Mouse (Mus musculus): ENCODE data around the gene Orc5. TPM values are rescaled to one million over a fixed set of nuclear protein-coding genes. Genes with fewer than 3 reads are reported as not detected.

Gene Orc5
- polyA plus RNA-seq, 1 experiment, result 0.83 TPM

DNA sequence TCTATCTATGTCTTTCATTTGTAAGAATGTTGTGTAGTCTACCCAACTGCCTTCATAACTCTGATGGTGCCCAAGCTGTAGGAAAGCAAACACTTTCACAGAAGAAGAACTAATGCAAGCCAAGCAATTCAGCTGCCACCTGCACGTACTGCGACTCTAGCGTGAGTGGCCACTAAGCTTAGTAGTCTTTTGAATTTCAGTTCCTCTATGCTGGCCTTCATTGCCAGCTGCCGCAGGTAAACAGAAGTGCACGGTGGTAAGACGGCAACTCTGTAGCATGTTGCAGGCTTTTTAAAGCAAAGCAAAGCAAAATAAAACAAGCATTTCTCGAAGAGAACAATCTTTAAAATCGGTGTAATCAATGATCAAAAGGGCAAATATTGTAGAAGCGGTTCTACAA, 97.8 kb downstream of the Orc5 start:
- no peaks in the 10 kb centered on the region for H3K9me3 ChIP-seq
- no peak overlapping the region for H3K4me3 ChIP-seq (replicated peaks)
- peaks cover 2% of the 10 kb centered on the region for H3K27me3 ChIP-seq (replicated peaks)
- no peaks in the 10 kb centered on the region for H3K4me1 ChIP-seq
- no peak for TF ChIP-seq FLI1 (IDR thresholded peaks at IDR 0.05; ENCODE audit: low read length)
- no peaks in the 10 kb centered on the region for H3K36me3 ChIP-seq (replicated peaks; ENCODE audit: low read length)

DNA sequence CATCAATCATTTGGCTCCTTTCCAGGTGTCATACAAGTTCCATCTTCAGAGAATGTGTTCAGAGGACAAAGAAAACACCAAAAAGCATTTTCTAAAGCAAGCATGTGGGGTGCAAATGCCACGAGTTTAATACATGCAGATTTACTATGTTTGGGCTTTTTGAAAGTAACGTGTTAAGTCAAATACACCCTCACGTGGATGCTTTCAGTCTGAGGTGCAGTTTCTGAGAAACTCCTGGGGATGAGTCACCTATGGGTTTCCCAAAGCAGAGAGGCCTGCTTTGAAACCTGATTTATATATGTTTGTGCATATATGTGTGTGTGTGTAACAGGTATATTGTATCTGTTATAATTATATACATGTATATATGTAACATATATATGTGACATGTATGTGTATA, 98.5 kb downstream of the Orc5 start:
- no peaks in the 10 kb centered on the region for H3K36me3 ChIP-seq (replicated peaks; ENCODE audit: low read length)
- no peaks in the 10 kb centered on the region for H3K9me3 ChIP-seq
- no peaks in the 10 kb centered on the region for H3K4me1 ChIP-seq
- no peak overlapping the region for H3K4me3 ChIP-seq (replicated peaks)
- TF ChIP-seq FLI1 (IDR thresholded peaks at IDR 0.05; ENCODE audit: low read length) (no peak), GATA1 (IDR thresholded peaks at IDR 0.05; ENCODE audit: borderline replicate concordance, low read length) (no peak)
- peaks cover 2% of the 10 kb centered on the region for H3K27me3 ChIP-seq (replicated peaks)

DNA sequence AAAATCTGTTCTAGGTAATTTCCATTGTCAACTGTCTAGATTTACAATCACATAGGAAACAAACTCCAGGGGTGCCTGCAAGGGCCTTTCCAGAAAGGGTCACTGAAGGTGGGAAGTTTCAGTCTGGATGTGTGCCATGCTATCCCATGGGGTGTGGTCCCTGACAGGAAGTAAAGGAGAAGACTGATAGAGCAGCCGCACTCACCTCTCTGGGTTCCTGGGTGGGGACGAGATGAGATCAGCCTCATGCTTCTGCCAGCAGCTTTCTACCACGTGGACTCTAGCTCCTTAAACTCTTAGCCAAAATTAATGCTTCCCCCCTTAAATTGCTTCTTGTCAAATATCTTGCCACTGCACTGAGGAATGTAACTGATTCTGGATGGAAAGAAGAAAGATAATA, 100.7 kb downstream of the Orc5 start:
- no peaks in the 10 kb centered on the region for H3K9me3 ChIP-seq
- H3K27me3 ChIP-seq (replicated peaks), result peaks cover 2% of the 10 kb centered on the region
- H3K4me1 ChIP-seq, result no peaks in the 10 kb centered on the region
- TF ChIP-seq FLI1 (IDR thresholded peaks at IDR 0.05; ENCODE audit: low read length) (no peak), GATA1 (IDR thresholded peaks at IDR 0.05; ENCODE audit: borderline replicate concordance, low read length) (no peak)
- no peaks in the 10 kb centered on the region for H3K36me3 ChIP-seq (replicated peaks; ENCODE audit: low read length)
- H3K4me3 ChIP-seq (replicated peaks), result no peak overlapping the region

Other genes with a start within 250 kb of the Orc5 start
- 1.1 and 2.0 TPM in 2 replicates for gene Reln, start 205.7 kb downstream of the Orc5 start, polyA plus RNA-seq (2012; ENCODE audit: insufficient read depth, low replicate concordance)
- not detected in 2 replicates for gene Lhfpl3, start 195.6 kb upstream of the Orc5 start, polyA plus RNA-seq (2012; ENCODE audit: insufficient read depth, low replicate concordance)

Measured in megakaryocyte, embryonic 14.5 days (primary cell).